Mouse (Mus musculus) midbrain, embryonic 16.5 days (tissue): ENCODE results near the gene Pih1d1. TPM values are rescaled to one million over a fixed set of nuclear protein-coding genes. Genes with fewer than 3 reads are reported as not detected.
A peak's percentile ranks its signal among the peaks of the same experiment; 100 is the strongest.
"Not testable (repeated sequence)": the region's sequence is repeated elsewhere in the genome, so short reads cannot be mapped to it uniquely, and the experiment has no call there.

ENCODE experiments used
- ATAC-seq: fragments of 200-750 bp; cut with Nextera tagmentation; 2 replicates; pipeline ENCODE4 v1.8.0; 2017; ENCODE audit warnings: moderate TSS enrichment
- H3K27ac ChIP-seq: fragments of 300-500 bp; sonication (generic); 2 replicates; pipeline ENCODE4 v1.5.1; 2014; ENCODE audit warnings: mild to moderate bottlenecking, low read length, mixed read lengths
- H3K27me3 ChIP-seq: fragments of 300-500 bp; sonication (generic); 2 replicates; pipeline ENCODE4 v1.6.1; 2014; ENCODE audit warnings: low read depth, low read length, mixed read lengths; ENCODE audit not compliant: control insufficient read depth, insufficient read depth
- H3K36me3 ChIP-seq: fragments of 300-500 bp; sonication (generic); 2 replicates; pipeline ENCODE4 v1.6.1; 2014; ENCODE audit warnings: mild to moderate bottlenecking, low read length, moderate library complexity, mixed read lengths; ENCODE audit not compliant: control insufficient read depth, insufficient read depth
- H3K4me1 ChIP-seq: fragments of 300-500 bp; sonication (generic); 2 replicates; pipeline ENCODE4 v1.6.1; 2014; ENCODE audit warnings: mild to moderate bottlenecking, low read length, mixed read lengths; ENCODE audit not compliant: control insufficient read depth, insufficient read depth
- H3K4me2 ChIP-seq: fragments of 300-500 bp; sonication (generic); 2 replicates; pipeline ENCODE4 v1.6.1; 2014; ENCODE audit warnings: mild to moderate bottlenecking, low read length, mixed read lengths
- H3K4me3 ChIP-seq: fragments of 300-500 bp; sonication (generic); 2 replicates; pipeline ENCODE4 v1.5.1; 2014; ENCODE audit warnings: low read depth, mild to moderate bottlenecking, low read length, moderate library complexity, mixed read lengths
- H3K9ac ChIP-seq: fragments of 300-500 bp; sonication (generic); 2 replicates; pipeline ENCODE4 v1.6.1; 2014; ENCODE audit warnings: low read depth, low read length, mixed read lengths
- H3K9me3 ChIP-seq: fragments of 300-500 bp; sonication (generic); replicated peaks from 2 replicates; pipeline ENCODE4 v1.6.1; 2014; ENCODE audit warnings: mild to moderate bottlenecking, low read length, mixed read lengths; ENCODE audit not compliant: control insufficient read depth, poor library complexity, severe bottlenecking
- WGBS: fragments of 180-500 bp; shearing (Covaris S2); extraction: QIAGEN DNeasy Blood & Tissue Kit; methylation state at CpG from one replicate; pipeline ENCODE4 v1.1.7; 2014; 5-methylcytosine and 5-hydroxymethylcytosine counted together
- polyA plus RNA-seq: library from polyadenylated mRNA; unstranded; fragments of >200 nt; fragmentation: Nextera tagmentation; extraction: Ambion mirVana; gene quantifications from 2 replicates; pipeline ENCODE4 v1.2.1, GENCODE M21; 2015

Gene Pih1d1
- polyA plus RNA-seq, 1 experiment from 2014 or later: 89.9 TPM

DNA sequence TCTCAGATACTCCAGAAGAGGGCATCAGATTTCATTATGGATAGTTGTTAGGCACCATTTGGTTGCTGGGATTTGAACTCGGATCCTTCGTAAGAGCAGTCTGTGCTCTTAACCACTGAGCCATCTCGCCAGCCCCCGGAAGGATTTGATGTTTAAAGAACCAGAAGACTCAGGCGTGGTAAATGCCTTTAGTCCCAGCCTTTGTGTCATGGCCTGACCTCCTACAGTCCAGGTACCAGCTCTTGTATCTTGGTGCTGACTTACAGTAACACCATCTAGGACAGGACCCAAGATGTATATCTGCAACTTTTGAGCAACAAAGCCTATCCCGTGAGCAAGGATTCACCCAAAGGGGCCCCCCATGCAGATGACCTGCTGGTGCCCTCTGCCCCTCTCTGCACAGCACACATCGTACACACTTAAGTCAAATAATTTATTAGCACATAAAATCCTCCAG, 28.9 kb upstream of the Pih1d1 start:
- Histone ChIP-seq H3K27me3 (no peaks in the 10 kb centered on the region), H3K9ac (no peak overlapping the region), H3K36me3 (peaks cover 41% of the 10 kb centered on the region), H3K4me2 (no peak overlapping the region), H3K9me3 (no peaks in the 10 kb centered on the region), H3K27ac (peak overlapping the region; percentile 80), H3K4me1 (peaks cover 46% of the 10 kb centered on the region), H3K4me3 (no peak overlapping the region)
- ATAC-seq: no peak
- 21% methylated on average over 7 of the region's 7 CpGs for WGBS

DNA sequence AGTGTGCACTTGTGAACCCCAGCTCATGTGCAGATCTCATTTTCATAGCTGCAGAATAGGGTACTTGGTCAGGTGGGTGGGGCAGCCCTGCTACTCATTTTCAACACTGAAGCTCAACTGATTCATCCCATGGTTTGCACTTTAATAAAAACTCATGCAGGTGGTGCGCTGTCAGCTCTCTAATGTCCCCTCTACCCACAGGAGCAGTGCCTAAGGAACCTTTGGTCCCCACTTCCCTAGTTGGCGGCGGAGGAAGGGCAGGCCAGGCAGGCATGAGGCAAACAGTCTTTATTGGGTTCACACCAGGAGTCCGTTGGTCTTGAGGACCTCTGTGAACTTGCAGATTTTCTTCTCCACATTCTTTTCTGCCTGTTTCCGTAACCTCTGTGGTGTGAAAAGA, 28.5 kb upstream of the Pih1d1 start:
- not testable (repeated sequence) for H3K27me3 ChIP-seq, H3K9ac ChIP-seq, H3K27ac ChIP-seq, H3K4me3 ChIP-seq, H3K9me3 ChIP-seq, ATAC-seq, H3K4me2 ChIP-seq
- Histone ChIP-seq H3K36me3 (peaks cover 38% of the 10 kb centered on the region), H3K4me1 (peaks cover 46% of the 10 kb centered on the region)
- 64% methylated on average over 5 of the region's 5 CpGs for WGBS

DNA sequence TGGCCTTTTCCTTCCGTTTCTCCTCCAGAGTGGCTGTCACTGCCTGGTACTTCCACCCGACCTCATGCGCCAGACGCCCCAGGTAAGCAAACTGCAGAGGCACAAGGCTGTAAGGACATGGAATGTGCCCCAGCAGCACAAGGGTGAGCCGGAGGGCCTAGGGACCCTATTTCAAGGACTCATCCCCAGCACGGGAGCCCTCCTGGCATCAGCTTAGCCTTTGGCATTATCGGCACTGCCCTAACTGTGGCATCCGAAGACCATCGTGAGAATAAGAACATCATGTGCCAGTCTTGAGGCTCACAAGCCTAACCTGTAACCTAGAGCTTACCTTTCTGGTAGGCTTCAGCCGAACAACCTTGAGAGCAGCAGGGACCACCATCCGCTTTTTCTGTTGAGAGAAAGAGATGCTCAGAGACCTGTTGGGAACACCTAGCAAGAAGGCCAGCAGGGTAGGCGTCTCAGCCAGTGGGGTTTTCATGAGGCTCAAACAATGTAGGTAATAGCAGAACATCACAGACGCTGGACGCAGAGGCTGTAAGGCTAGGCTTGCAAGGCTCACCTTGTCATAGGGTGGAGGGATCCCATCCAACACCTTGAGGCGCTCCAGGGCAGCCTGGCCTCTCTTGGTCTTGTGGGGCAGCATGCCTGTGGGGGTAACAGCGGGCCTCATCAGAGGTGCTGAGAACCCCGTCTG, 27.8 kb upstream of the Pih1d1 start:
- Histone ChIP-seq H3K36me3 (peaks cover 33% of the 10 kb centered on the region), H3K4me1 (peaks cover 46% of the 10 kb centered on the region), H3K9me3 (no peaks in the 10 kb centered on the region), H3K4me3 (no peak overlapping the region; the same call in 1 of the 2 replicates), H3K9ac (peak overlapping the region; percentile 96; the same call in 1 of the 2 replicates), H3K4me2 (no peak overlapping the region; the same call in 1 of the 2 replicates), H3K27me3 (no peaks in the 10 kb centered on the region), H3K27ac (peak overlapping the region; percentile 37; the same call in 1 of the 2 replicates)
- no peak for ATAC-seq
- WGBS: 77% methylated on average over 17 of the region's 17 CpGs

DNA sequence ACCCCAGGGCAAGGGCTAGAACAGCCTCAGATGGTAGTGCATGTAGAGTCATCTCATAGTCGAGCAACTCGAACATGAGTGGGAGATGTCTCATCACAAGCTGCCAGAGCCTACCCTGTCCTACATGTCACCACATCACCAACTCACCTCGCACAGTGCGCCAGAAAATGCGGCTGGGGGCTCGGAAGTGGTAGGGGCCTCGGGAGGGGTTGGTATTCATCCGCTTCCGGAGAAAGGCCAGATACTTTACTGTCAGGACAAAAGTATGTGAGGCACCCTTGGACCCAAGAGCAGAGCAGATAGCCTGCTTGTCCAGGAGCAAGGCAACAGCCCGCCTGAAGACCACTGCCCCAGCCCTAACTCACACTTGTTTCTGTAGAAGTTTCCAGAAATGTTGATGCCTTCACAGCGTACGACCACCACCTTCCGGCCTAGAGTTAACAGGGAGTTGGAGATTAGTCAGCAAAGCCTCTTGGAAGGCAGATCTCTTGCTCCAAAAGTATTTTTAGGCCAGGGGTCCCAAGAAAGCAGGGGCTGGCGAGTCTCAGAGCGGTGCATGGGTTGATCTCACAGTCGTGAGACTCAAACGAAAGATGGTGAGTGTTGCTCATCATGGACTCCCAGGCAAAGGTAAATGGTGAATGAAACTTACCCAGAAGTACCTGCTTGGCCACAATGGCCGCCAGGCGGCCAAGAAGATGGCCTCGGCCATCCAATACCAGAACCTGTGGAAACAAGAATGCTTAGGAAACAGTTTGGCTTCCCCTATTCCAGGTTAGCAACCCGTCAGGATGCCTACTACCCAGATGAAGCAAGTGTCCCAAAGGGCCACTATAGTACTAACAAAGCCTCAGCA, 27.0 kb upstream of the Pih1d1 start:
- Histone ChIP-seq H3K9ac (peak overlapping the region; percentile 96), H3K27me3 (no peaks in the 10 kb centered on the region), H3K9me3 (no peaks in the 10 kb centered on the region), H3K4me3 (peak overlapping the region; percentile 87), H3K36me3 (peaks cover 25% of the 10 kb centered on the region), H3K4me1 (peaks cover 41% of the 10 kb centered on the region), H3K27ac (peak overlapping the region; percentile 90), H3K4me2 (peak overlapping the region; percentile 71)
- 49% methylated on average over 21 of the region's 21 CpGs for WGBS
- ATAC-seq: no peak

DNA sequence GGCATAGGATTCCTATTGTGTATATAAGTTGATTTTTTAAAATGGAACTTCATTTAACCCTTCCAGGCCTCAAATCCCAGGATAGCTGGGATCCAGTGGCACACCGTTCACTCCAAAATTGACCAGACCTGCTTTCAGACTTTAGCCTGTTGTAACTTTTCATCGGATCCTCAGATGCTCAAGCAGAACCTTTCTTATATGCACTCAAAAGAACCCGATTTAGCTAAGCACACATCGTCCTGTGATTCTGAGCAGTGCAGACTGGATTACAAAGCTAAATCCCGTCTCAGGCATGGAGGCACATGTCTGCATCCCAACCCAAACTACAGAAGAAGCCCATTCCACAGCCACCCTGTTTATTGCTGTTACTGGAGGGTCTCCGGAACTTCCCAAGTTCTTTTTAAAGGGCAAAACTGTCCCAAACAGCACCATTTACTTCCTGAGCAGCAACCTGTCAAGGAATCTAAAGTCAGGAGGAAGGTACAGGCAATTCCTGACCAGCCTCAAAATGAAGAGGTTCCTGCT, 26.3 kb upstream of the Pih1d1 start:
- Histone ChIP-seq H3K36me3 (peaks cover 20% of the 10 kb centered on the region), H3K4me3 (peak overlapping the region; percentile 87), H3K9me3 (no peaks in the 10 kb centered on the region), H3K9ac (peak overlapping the region; percentile 96), H3K4me1 (peaks cover 38% of the 10 kb centered on the region), H3K27me3 (no peaks in the 10 kb centered on the region), H3K4me2 (peak overlapping the region; percentile 71), H3K27ac (peak overlapping the region; percentile 90)
- no peak for ATAC-seq
- under 1% methylated on average over 6 of the region's 6 CpGs for WGBS

DNA sequence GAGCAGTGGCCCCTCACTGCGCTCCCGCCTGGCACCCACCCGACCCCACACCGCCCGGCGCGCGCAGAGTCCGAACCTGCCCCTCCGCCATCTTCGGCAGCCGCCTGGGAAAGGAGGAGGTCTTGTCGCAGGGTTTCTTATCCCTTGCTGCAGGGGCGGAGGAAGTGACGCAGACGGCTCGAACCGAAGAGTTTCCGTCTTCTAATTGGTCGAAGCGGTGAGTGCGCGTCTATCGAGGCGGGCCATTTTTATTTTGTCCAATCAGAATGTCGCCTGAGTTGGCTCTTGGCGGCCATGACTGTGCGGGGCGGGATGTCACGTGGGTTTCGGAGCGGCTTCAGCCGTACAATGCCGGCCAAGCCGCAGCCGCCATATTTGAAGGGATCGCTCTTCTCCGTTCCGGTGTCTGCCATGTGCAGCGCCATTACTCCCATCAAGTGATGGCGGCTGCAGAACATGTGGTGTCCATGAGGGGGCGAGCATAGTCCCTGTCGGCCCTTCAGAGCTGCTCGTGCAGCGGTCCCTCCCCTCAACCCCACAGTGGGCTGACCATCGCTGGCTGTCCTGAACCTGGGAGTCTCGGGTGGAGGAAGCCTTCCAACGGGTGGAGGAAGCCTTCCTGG, 25.4 kb upstream of the Pih1d1 start, which contains the start of gene Rpl13a:
Rpl13a (minus strand) TSS at position 138 of the 623 bp plus-strand sequence.
- Histone ChIP-seq H3K4me2 (peak within 1 kb of the TSS; percentile 78), H3K9ac (peak within 1 kb of the TSS; percentile 96), H3K27ac (peak within 1 kb of the TSS; percentile 91), H3K9me3 (no peaks in the 10 kb centered on the region; the same call in 1 of the 2 replicates), H3K27me3 (no peaks in the 10 kb centered on the region), H3K36me3 (peaks cover 18% of the 10 kb centered on the region), H3K4me1 (peaks cover 31% of the 10 kb centered on the region), H3K4me3 (peak within 1 kb of the TSS; percentile 87)
- WGBS: under 1% methylated on average over 48 of the region's 48 CpGs
- peak; percentile 95 for ATAC-seq

DNA sequence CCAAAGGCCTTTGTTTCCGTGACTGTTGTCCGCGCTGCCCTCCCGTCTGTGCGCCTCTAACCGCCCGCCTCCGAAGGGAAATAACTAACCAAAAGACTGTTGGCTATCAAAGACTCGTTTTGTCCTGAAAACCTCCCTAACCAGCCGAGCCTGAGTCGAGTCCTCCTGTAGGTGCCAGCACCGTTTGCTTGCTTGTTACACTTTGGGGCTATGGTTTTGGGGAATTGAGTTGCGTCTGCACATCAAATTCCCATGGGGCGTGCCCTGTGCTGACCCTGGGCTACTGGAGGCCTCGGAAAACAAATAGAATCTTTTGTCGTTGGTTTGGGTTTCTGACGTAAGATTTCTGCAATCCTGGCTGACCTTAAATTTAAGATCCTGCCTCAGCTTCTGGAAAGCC, 24.8 kb upstream of the Pih1d1 start:
- no peaks in the 10 kb centered on the region; the same call in 1 of the 2 replicates for H3K9me3 ChIP-seq
- ATAC-seq: no peak
- peak overlapping the region; percentile 67 for H3K9ac ChIP-seq
- peak overlapping the region; percentile 91 for H3K27ac ChIP-seq
- H3K36me3 ChIP-seq: peaks cover 18% of the 10 kb centered on the region
- peak overlapping the region; percentile 78 for H3K4me2 ChIP-seq
- H3K4me1 ChIP-seq: peaks cover 31% of the 10 kb centered on the region
- WGBS: under 1% methylated on average over 17 of the region's 17 CpGs
- H3K4me3 ChIP-seq: peak overlapping the region; percentile 48
- no peaks in the 10 kb centered on the region for H3K27me3 ChIP-seq

DNA sequence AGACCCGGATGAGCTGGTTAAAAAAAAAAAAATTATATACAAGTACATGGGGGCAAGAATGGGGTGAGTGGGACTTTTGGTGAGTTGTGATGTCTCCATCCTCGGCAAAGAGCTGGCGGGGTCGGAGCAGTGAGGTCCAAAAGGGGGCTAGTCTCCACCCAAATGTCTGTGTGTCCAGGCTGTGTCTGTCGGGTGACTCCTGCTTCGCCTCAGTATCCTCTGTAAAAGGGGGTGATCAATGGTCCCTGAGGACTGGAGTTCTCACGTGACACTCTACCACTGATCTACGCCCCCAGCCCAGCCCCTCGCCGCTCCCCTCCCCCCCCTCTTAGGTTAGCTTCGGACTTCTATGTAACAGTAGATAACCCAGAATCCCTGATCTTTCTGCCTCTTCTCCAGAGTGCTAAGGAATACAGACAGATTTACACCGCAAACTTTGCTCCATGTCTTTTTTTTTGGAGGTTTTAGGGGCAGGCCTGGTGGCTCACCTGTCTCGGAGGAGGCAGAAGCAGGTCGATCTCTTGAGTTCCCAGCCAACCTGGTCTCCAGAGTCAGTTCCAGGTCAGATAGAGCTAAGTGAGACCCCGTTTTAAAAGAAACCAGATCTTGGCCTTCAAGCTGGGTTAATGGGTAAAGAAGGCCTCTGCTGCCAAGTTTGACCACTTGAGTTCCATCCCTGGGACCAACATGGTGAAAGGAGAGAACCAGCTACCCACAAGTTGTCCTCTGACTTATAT, 24.2 kb upstream of the Pih1d1 start:
- Histone ChIP-seq H3K27me3 (no peaks in the 10 kb centered on the region), H3K4me2 (peak overlapping the region; percentile 78), H3K36me3 (peaks cover 18% of the 10 kb centered on the region), H3K27ac (peak overlapping the region; percentile 91), H3K9me3 (no peaks in the 10 kb centered on the region; the same call in 1 of the 2 replicates), H3K4me1 (peaks cover 26% of the 10 kb centered on the region), H3K4me3 (peak overlapping the region; percentile 48), H3K9ac (peak overlapping the region; percentile 67; the same call in 1 of the 2 replicates)
- ATAC-seq: no peak
- 55% methylated on average over 15 of the region's 15 CpGs for WGBS
